Mouse (Mus musculus) kidney, adult 2 months (tissue): ENCODE results near the gene Tnpo2.

Source experiments
- CTCF ChIP-seq: fragments of 200-500 bp; conservative IDR thresholded peaks from 2 replicates; pipeline ENCODE4 v1.5.1; 2011; ENCODE audit warnings: low read depth, mild to moderate bottlenecking, control low read depth, low read length, moderate library complexity, mixed read lengths; ENCODE audit not compliant: insufficient read depth, insufficient read length
- POLR2A ChIP-seq: fragments of 200-500 bp; IDR thresholded peaks from one replicate; pipeline ENCODE4 v1.6.1; 2011; ENCODE audit warnings: low read depth, low read length, control low read depth

GRCm38 (mm10) chr8:85096196-85096595 is 59.5 kb downstream of the Tnpo2 start:
- TF ChIP-seq POLR2A: no peak
- no peak for TF ChIP-seq CTCF
